Mouse (Mus musculus) monocyte, adult 2 months (primary cell): ENCODE results near the gene Slc31a2.

ENCODE experiments used
- DNase-seq, 2 experiments: peaks; one replicate each; pipeline ENCODE4 v3.0.0; 2022; ENCODE audit warnings: low spot score in 2 of 2, low read depth in 1 of 2

The Slc31a2 gene

GRCm38 (mm10) chr4:62316456-62316855, 54.1 kb downstream of the Slc31a2 start:
- DNase-seq, result no peak

- no peak for DNase-seq
Measured at GRCm38 (mm10) chr4:62318294-62318693, 55.9 kb downstream of the Slc31a2 start.

DNA sequence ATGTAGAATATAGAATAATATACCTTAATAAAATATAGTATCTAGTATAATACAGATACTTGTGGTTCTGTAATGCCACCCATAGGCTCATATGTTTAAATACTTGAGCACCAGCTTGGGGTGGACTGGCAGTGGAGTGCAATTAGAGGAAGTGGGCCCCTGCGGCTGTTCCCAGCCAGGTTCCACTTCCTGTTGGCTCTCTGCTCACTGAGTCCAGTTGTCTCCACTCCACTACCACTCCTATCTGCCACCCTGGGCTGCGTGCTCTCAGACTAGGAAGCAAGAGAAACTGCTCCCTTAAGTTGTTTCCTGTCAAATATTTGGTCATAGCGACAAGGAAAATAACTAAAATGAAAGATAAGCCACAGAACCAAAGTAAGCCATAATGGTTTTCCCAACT, 60.3 kb downstream of the Slc31a2 start:
- DNase-seq, result peak; percentile 53 to 61

GRCm38 (mm10) chr4:62326111-62326510, 63.7 kb downstream of the Slc31a2 start:
- no peak for DNase-seq

- DNase-seq, result no peak
Measured at GRCm38 (mm10) chr4:62328941-62329660, 66.7 kb downstream of the Slc31a2 start.

- DNase-seq, result no peak
Measured at GRCm38 (mm10) chr4:62331977-62332376, 69.6 kb downstream of the Slc31a2 start.

GRCm38 (mm10) chr4:62338536-62338935, 76.2 kb downstream of the Slc31a2 start:
- DNase-seq, result no peak

- DNase-seq, result no peak
Measured at GRCm38 (mm10) chr4:62344000-62344399, 81.6 kb downstream of the Slc31a2 start.

GRCm38 (mm10) chr4:62345827-62346226, 83.5 kb downstream of the Slc31a2 start:
- no peak for DNase-seq

DNA sequence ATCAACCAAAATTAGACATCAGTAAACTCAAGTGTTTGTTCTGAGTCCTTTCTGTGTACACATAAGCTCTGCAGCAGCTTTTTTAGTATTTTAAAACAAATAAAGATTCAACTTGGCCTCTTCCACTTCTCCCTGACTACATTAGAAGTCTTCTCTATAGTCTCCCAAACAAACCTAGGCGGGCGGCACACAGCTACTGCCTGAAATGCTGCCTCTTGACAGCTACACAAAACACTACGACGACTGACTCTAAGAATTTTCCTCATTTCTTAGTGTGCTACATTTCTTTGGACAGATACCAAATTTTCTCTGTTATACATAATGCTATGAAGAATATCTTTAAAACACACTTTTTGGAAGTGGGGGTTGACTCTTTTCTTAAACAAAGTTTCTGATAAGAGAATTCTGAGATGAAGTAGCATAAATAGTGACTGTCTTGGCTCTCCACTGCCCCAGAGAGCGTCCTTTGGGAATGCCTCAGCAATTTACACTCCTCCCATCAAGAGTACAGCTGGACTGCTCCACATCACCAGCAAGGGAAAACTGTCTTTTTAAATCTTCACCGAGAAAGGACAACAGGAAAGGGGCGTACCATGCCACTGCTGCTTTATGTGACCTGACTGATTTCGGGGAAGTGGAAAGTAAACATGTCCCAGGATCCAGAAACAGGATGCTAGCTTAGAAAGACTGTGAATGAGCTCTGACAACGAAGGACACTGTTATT, 85.4 kb downstream of the Slc31a2 start:
- DNase-seq, result no peak
